Mouse (Mus musculus) liver, embryonic 11.5 days (tissue): ENCODE measurements around the gene Idi2. TPM values are rescaled to one million over a fixed set of nuclear protein-coding genes. Genes with fewer than 3 reads are reported as not detected.
"Not testable (repeated sequence)": the region's sequence is repeated elsewhere in the genome, so short reads cannot be mapped to it uniquely, and the experiment has no call there.

Experiments used
- ATAC-seq: fragments of 200-750 bp; cut with Nextera tagmentation; replicated peaks from 2 replicates; pipeline ENCODE4 v1.8.0; 2017; ENCODE audit warnings: moderate number of reproducible peaks, mild to moderate bottlenecking, moderate TSS enrichment, moderate library complexity; ENCODE audit not compliant: low FRiP score
- DNase-seq: peaks from one replicate; pipeline ENCODE4 v3.0.0-alpha.2; 2017; ENCODE audit warnings: low spot score
- H3K27ac ChIP-seq: fragments of 300-500 bp; sonication (generic); 2 replicates; pipeline ENCODE4 v1.5.1; 2014; ENCODE audit warnings: mild to moderate bottlenecking, low read depth, low read length, control low read depth
- H3K27me3 ChIP-seq: fragments of 300-500 bp; sonication (generic); replicated peaks from 2 replicates; pipeline ENCODE4 v1.6.1; 2014; ENCODE audit warnings: low read length, mixed read lengths; ENCODE audit not compliant: control insufficient read depth, insufficient read depth
- H3K36me3 ChIP-seq: fragments of 300-500 bp; sonication (generic); 2 replicates; pipeline ENCODE4 v1.6.1; 2014; ENCODE audit warnings: mild to moderate bottlenecking, low read length, moderate library complexity, mixed read lengths; ENCODE audit not compliant: control insufficient read depth, insufficient read depth
- H3K4me1 ChIP-seq: fragments of 300-500 bp; sonication (generic); replicated peaks from 2 replicates; pipeline ENCODE4 v1.6.1; 2014; ENCODE audit warnings: low read length, mixed read lengths; ENCODE audit not compliant: control insufficient read depth, insufficient read depth
- H3K4me2 ChIP-seq: fragments of 300-500 bp; sonication (generic); 2 replicates; pipeline ENCODE4 v1.6.1; 2014; ENCODE audit warnings: mild to moderate bottlenecking, control low read depth, moderate library complexity
- H3K4me3 ChIP-seq: fragments of 300-500 bp; sonication (generic); 2 replicates; pipeline ENCODE4 v1.5.1; 2014; ENCODE audit warnings: low read depth, low read length, control low read depth
- H3K9ac ChIP-seq: fragments of 300-500 bp; sonication (generic); 2 replicates; pipeline ENCODE4 v1.6.1; 2014; ENCODE audit warnings: low read depth, low read length, control low read depth
- H3K9me3 ChIP-seq: fragments of 300-500 bp; sonication (generic); 2 replicates; pipeline ENCODE4 v1.6.1; 2016; ENCODE audit warnings: low read length, inconsistent platforms, mixed read lengths; ENCODE audit not compliant: control insufficient read depth
- WGBS: fragments of 180-500 bp; shearing (Covaris S2); extraction: QIAGEN DNeasy Blood & Tissue Kit; methylation state at CpG from one replicate; pipeline ENCODE4 v1.1.7; 2014; 5-methylcytosine and 5-hydroxymethylcytosine counted together
- polyA plus RNA-seq: library from polyadenylated mRNA; unstranded; fragments of >200 nt; fragmentation: Nextera tagmentation; extraction: Ambion mirVana; gene quantifications from 2 replicates; pipeline ENCODE4 v1.2.1, GENCODE M21; 2014

Gene Idi2
- 0.16 TPM in 1 of 2 replicates, not detected in the other for polyA plus RNA-seq

GRCm38 (mm10) chr13:8952563-8952962 lies at the start of gene Idi2:
TSS of gene Idi2 (plus strand) at chr13:8952863.
- H3K4me3 ChIP-seq, H3K4me1 ChIP-seq, H3K36me3 ChIP-seq, H3K9ac ChIP-seq, DNase-seq, H3K27me3 ChIP-seq, H3K9me3 ChIP-seq, H3K4me2 ChIP-seq, H3K27ac ChIP-seq, ATAC-seq: not testable (repeated sequence)

DNA sequence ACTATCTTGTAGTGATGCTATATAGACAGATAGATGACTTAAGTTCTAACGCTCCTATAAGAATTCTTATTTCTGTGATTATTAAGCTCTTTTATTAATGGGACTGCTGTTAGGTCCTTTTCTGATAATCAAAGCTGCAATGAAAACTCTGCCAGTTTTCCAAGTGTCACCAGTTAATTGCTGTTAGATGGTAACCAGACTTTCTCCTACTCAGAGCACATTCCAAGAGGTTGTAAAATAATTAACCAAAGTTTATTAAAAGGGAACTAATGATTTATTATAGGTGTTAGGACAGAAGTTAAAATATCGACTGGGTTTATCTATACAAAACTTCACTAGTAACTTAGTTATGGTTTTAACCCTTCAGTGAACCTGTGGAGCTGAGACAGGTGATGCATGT lies 46.7 kb upstream of the Idi2 start:
- DNase-seq, H3K9ac ChIP-seq, H3K4me3 ChIP-seq, ATAC-seq, H3K36me3 ChIP-seq, H3K9me3 ChIP-seq, H3K4me2 ChIP-seq, H3K27ac ChIP-seq, H3K27me3 ChIP-seq, H3K4me1 ChIP-seq: not testable (repeated sequence)
- WGBS, result 81% methylated on average over 2 of the region's 2 CpGs

DNA sequence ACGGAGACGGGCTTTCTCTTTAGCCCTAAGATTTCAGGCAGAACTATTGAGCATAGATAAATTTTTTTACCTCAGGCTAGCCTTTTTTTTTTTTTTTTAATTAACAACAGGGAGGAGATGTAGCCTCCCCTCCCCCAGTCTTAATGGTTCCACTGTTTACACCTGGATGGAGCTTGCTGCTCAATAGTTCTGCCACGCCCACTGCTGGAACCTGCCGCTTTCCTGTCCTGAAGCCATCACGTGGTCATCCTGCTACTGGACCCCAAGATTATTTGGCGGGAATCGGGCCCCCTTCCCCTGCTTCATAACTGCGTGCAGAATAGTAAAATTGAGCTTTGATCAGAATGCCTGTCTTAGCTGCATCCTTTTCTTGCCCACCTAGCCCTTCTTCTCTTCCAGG lies 38.8 kb upstream of the Idi2 start:
- H3K4me1 ChIP-seq, H3K4me3 ChIP-seq, H3K36me3 ChIP-seq, DNase-seq, H3K4me2 ChIP-seq, H3K9me3 ChIP-seq, H3K27me3 ChIP-seq, ATAC-seq, H3K9ac ChIP-seq, H3K27ac ChIP-seq: not testable (repeated sequence)
- WGBS, result 87% methylated on average over 8 of the region's 8 CpGs

GRCm38 (mm10) chr13:8933499-8933898 lies 19.2 kb upstream of the Idi2 start:
- DNase-seq, result no peak
- H3K27me3 ChIP-seq, result no peaks in the 10 kb centered on the region
- H3K9ac ChIP-seq, result no peak overlapping the region
- H3K36me3 ChIP-seq, result no peaks in the 10 kb centered on the region
- no peaks in the 10 kb centered on the region for H3K9me3 ChIP-seq
- no peak overlapping the region for H3K4me2 ChIP-seq
- ATAC-seq, result peak; percentile 68
- no peaks in the 10 kb centered on the region for H3K4me1 ChIP-seq
- WGBS, result 40% methylated on average over 2 of the region's 2 CpGs
- H3K4me3 ChIP-seq, result no peak overlapping the region
- H3K27ac ChIP-seq, result no peak overlapping the region

DNA sequence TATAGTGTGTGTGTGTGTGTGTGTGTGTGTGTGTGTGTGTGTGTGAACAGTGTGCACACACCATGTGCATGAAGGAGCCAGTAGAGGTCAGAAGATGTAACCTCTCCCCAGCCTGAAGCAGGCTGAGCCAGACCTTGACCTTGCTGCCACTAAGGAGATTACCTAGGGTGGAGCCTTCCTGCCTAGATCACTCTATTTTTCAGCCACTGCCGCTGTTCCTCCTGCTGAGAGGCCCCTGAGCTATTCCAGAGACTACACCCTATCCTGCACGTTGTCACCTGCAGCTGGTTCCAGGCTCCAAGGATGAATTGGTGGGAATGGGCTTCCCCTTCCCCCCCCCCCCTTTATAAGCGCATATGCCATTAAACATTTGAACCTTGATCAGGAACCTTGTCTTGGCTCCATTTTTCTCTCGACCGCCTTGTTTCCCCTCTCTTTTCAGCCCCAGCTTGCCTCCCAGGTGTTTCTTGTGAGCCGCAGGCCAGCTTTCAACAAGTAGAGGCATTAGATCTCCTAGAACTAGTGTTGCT lies 15.0 kb upstream of the Idi2 start:
- not testable (repeated sequence) for H3K27ac ChIP-seq, H3K4me2 ChIP-seq, H3K36me3 ChIP-seq, H3K9ac ChIP-seq, H3K4me3 ChIP-seq, ATAC-seq, H3K4me1 ChIP-seq, DNase-seq, H3K27me3 ChIP-seq, H3K9me3 ChIP-seq
- WGBS, result 72% methylated on average over 6 of the region's 6 CpGs

DNA sequence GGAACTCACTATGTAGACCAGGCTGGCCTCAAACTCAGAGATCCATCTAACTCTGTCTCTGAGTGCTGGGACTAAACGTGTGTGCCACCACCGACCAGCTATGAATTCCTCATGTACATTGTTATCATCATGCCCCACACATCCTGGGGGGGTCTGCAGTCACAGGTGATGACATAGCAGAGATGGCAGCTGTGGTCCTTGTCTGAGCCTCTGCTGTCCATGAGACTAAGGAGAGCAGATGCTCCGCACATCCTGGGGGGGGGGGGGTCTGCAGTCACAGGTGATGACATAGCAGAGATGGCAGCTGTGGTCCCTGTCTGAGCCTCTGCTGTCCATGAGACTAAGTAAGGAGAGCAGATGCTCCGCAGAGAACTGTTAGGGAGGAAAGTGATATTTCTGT lies 11.6 kb upstream of the Idi2 start:
- peak; percentile 16; the same call in 1 of the 2 replicates for ATAC-seq

DNA sequence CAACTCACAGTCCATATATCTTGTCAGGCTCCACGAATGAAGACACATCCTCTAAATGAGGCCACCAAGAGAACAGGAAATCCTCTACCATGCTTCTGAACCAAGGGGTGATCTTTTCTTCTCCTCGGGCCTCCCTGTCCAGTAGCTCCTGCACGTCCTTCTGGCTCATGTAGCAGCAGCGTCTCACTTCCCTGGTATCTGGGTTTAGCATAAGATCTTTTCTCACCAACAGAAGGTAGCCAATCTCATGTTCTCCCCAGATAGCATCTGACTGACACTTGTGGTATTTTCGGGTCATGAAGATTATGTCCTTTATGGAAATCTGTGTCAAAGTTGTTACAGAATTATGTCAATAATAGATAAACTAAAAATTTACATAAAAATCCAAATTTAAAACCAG lies 11.0 kb upstream of the Idi2 start:
- not testable (repeated sequence) for H3K27me3 ChIP-seq, H3K4me3 ChIP-seq, H3K4me2 ChIP-seq, H3K9me3 ChIP-seq, H3K4me1 ChIP-seq, H3K27ac ChIP-seq, H3K9ac ChIP-seq, DNase-seq, ATAC-seq, H3K36me3 ChIP-seq
- 33% methylated on average over 1 of the region's 5 CpGs for WGBS

More for the DNA sequence above, 11.6 kb upstream of the Idi2 start:
- 47% methylated on average over 4 of the region's 4 CpGs for WGBS
- not testable (repeated sequence) for H3K9me3 ChIP-seq, H3K4me2 ChIP-seq, DNase-seq, H3K4me3 ChIP-seq, H3K9ac ChIP-seq, H3K27me3 ChIP-seq, H3K36me3 ChIP-seq, H3K4me1 ChIP-seq, H3K27ac ChIP-seq

GRCm38 (mm10) chr13:8943828-8944227 lies 8.8 kb upstream of the Idi2 start:
- not testable (repeated sequence) for H3K9ac ChIP-seq, H3K36me3 ChIP-seq, H3K27me3 ChIP-seq, H3K4me1 ChIP-seq, DNase-seq, H3K9me3 ChIP-seq, H3K27ac ChIP-seq, H3K4me2 ChIP-seq, H3K4me3 ChIP-seq
- no CpG with 5 or more reads among the region's 5 CpGs for WGBS
- peak; percentile 74 for ATAC-seq

GRCm38 (mm10) chr13:8948131-8948530 lies 4.5 kb upstream of the Idi2 start, which contains the start of gene Gm9745:
TSS of gene Gm9745 (minus strand) at chr13:8948231.
- ATAC-seq, H3K4me2 ChIP-seq, H3K4me3 ChIP-seq: not testable (repeated sequence)

More at GRCm38 (mm10) chr13:8948131-8948530, 4.5 kb upstream of the Idi2 start, which contains the start of gene Gm9745:
- H3K4me1 ChIP-seq, H3K36me3 ChIP-seq, H3K9ac ChIP-seq, H3K27ac ChIP-seq, H3K27me3 ChIP-seq, DNase-seq, H3K9me3 ChIP-seq: not testable (repeated sequence)
